Mouse (Mus musculus) spleen, embryonic (tissue): ENCODE data around the gene Ddx46.
"Not testable (repeated sequence)": the region's sequence is repeated elsewhere in the genome, so short reads cannot be mapped to it uniquely, and the experiment has no call there.

Experiments used
- CTCF ChIA-PET: fragments of 350-600 bp; sonication (Branson Sonifier 250); formaldehyde crosslinking; loops from one replicate; lab custom pipeline; 2022; lab: Charles Lee

Ddx46 gene

GRCm38 (mm10) chr13:55636185-55636983, 1.6 kb downstream of the Ddx46 start:
- CTCF ChIA-PET = no interaction called here

- CTCF ChIA-PET = interaction anchor here (0.6 to 0.7 kb wide), 2 partner anchors 63 to 95 kb away, joined by 3 read pairs; no protein-coding TSS in a partner anchor
These were observed 5.7 kb downstream of the Ddx46 start for GRCm38 (mm10) chr13:55640480-55640879.

GRCm38 (mm10) chr13:55644525-55644924, 9.7 kb downstream of the Ddx46 start:
- CTCF ChIA-PET = no interaction called here

- CTCF ChIA-PET = no interaction called here
These were observed 15.3 kb downstream of the Ddx46 start for GRCm38 (mm10) chr13:55650098-55650497.

- CTCF ChIA-PET = no interaction called here
These were observed 16.2 kb downstream of the Ddx46 start for GRCm38 (mm10) chr13:55650980-55651379.

GRCm38 (mm10) chr13:55668550-55668949, 33.7 kb downstream of the Ddx46 start:
- CTCF ChIA-PET = no interaction called here

- CTCF ChIA-PET = no interaction called here
These were observed 37.9 kb downstream of the Ddx46 start for GRCm38 (mm10) chr13:55672711-55673110.

- CTCF ChIA-PET = interaction anchor here (0.6 kb wide), 1 partner anchor 13 kb away, joined by 5 read pairs; no protein-coding TSS in a partner anchor
These were observed 42.5 kb downstream of the Ddx46 start for GRCm38 (mm10) chr13:55677364-55677763.

- CTCF ChIA-PET = no interaction called here
These were observed 47.4 kb downstream of the Ddx46 start for GRCm38 (mm10) chr13:55682201-55682600.

- CTCF ChIA-PET = interaction anchor here (0.5 kb wide), 1 partner anchor 57 kb away, joined by 3 read pairs; no protein-coding TSS in a partner anchor
These were observed 48.8 kb downstream of the Ddx46 start for GRCm38 (mm10) chr13:55683581-55683980.

- CTCF ChIA-PET = interaction anchor here (0.6 kb wide), 1 partner anchor 11 kb away, joined by 10 read pairs; no protein-coding TSS in a partner anchor
These were observed 51.3 kb downstream of the Ddx46 start for GRCm38 (mm10) chr13:55686107-55686633.

GRCm38 (mm10) chr13:55687927-55688602, 53.2 kb downstream of the Ddx46 start:
- CTCF ChIA-PET = interaction anchor here (0.5 kb wide), 1 partner anchor 466 kb away, joined by 7 read pairs; no protein-coding TSS in a partner anchor

- CTCF ChIA-PET = no interaction called here
These were observed 57.9 kb downstream of the Ddx46 start, which contains the start of gene B230219D22Rik for GRCm38 (mm10) chr13:55692535-55693242. Gene B230219D22Rik, plus strand, starts transcription at chr13:55693124.

GRCm38 (mm10) chr13:55693243-55693721, 58.5 kb downstream of the Ddx46 start:
- CTCF ChIA-PET = no interaction called here

GRCm38 (mm10) chr13:55694110-55694509, 59.3 kb downstream of the Ddx46 start:
- CTCF ChIA-PET = no interaction called here

- CTCF ChIA-PET = not testable (repeated sequence)
These were observed 61.2 kb downstream of the Ddx46 start for GRCm38 (mm10) chr13:55695989-55696388.

- CTCF ChIA-PET = no interaction called here
These were observed 69.5 kb downstream of the Ddx46 start for GRCm38 (mm10) chr13:55704301-55704700.

GRCm38 (mm10) chr13:55712846-55713245, 78.0 kb downstream of the Ddx46 start:
- CTCF ChIA-PET = no interaction called here

GRCm38 (mm10) chr13:55714501-55715166, 79.8 kb downstream of the Ddx46 start, which contains the start of gene Txndc15:
Gene Txndc15, plus strand, starts transcription at chr13:55714650.
- CTCF ChIA-PET = no interaction called here

GRCm38 (mm10) chr13:55715167-55715512, 80.3 kb downstream of the Ddx46 start:
- CTCF ChIA-PET = no interaction called here
